In the genomic region with DNA sequence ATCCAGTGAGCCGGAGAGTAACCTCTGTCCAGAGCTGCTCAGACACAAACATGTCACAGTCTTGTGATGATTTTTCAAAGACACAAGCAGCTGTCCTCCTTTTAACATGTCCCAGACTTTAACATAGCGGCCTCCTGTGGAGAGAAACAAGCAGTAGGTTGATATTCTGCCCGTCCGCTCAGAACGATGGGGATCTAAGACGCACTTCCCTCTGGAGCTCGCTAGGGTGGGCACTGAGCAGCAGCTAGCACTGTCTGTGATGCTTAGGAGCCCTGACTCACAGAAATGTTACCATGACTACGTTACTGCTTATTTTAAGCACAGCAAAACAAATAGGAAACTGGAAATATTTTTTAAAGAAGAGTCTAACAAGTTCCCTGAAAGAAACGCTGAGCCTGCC, we compare ENCODE assay signal across 15 mouse cellular contexts. TPM values are rescaled to one million over a fixed set of nuclear protein-coding genes. Genes with fewer than 3 reads are reported as not detected.
DNase-seq lines count a peak whose midpoint lies in the region; ATAC-seq and TF ChIP-seq lines count a peak whose summit lies in the region.
"Had no signal": no experiment of that assay in that cellular context is flagged by ENCODE, and none has a peak within 500 bp of the region (broad histone marks: within the 10 kb centered on the region; RNA-seq: fewer than 3 reads in every experiment).

No protein-coding gene starts in this region.

- no peak overlapping the region for H3K9ac ChIP-seq in midbrain, postnatal 0 days (replicated peaks; ENCODE audit: low read length, poor library complexity, severe bottlenecking)
- no peak overlapping the region for H3K9ac ChIP-seq in midbrain, embryonic 14.5 days (replicated peaks; ENCODE audit: low read length)

- no peak for ATAC-seq in midbrain, postnatal 0 days (ENCODE audit: low FRiP score)
- ATAC-seq in midbrain, embryonic 14.5 days (ENCODE audit: low FRiP score, low TSS enrichment) = no peak

- no peak overlapping the region for H3K4me3 ChIP-seq in midbrain, postnatal 0 days (ENCODE audit: low read depth, low read length)
- H3K4me3 ChIP-seq in midbrain, embryonic 14.5 days (replicated peaks; ENCODE audit: low read depth, low read length) = no peak overlapping the region
- no peak overlapping the region for H3K4me3 ChIP-seq in left cerebral cortex, adult 2 months

- 71% methylated on average over 9 of the region's 9 CpGs for WGBS in midbrain, postnatal 0 days
- 77% methylated on average over 9 of the region's 9 CpGs for WGBS in midbrain, embryonic 14.5 days

- no peaks in the 10 kb centered on the region for H3K9me3 ChIP-seq in midbrain, postnatal 0 days (ENCODE audit: low read length)
- H3K9me3 ChIP-seq in midbrain, embryonic 14.5 days (ENCODE audit: control insufficient read depth, low read length) = no peaks in the 10 kb centered on the region

- peak; percentile 5 for DNase-seq in embryo, embryonic 10 days (ENCODE audit: low spot score)
- no peak for DNase-seq in embryo, embryonic 10.5 days (ENCODE audit: low spot score)
- peak; percentile 19 for DNase-seq in midbrain, postnatal 0 days (ENCODE audit: low spot score)
- no peak for DNase-seq in midbrain, embryonic 14.5 days
- DNase-seq in left cerebral cortex, adult 2 months (ENCODE audit: extremely low spot score in 1 of 2, low spot score in 2 of 2) = peak; percentile 59 to 65
- DNase-seq in spleen, adult 18-20 months = no peak
- no peak for DNase-seq in kidney, adult 9 months
- DNase-seq in kidney, postnatal 14 days = no peak
- DNase-seq: gastrocnemius, postnatal 10 days; kidney, postnatal 25 days; lung, adult 2 months had no signal

- H3K4me1 ChIP-seq in midbrain, postnatal 0 days (ENCODE audit: insufficient read depth, low read length) = no peaks in the 10 kb centered on the region
- H3K4me1 ChIP-seq in midbrain, embryonic 14.5 days (ENCODE audit: control insufficient read depth, insufficient read depth, low read length) = no peaks in the 10 kb centered on the region

- H3K27me3 ChIP-seq in midbrain, postnatal 0 days (ENCODE audit: insufficient read depth, low read length) = no peaks in the 10 kb centered on the region
- no peaks in the 10 kb centered on the region for H3K27me3 ChIP-seq in midbrain, embryonic 14.5 days (ENCODE audit: control insufficient read depth, insufficient read depth, low read length)

- TF ChIP-seq CTCF in midbrain, postnatal 0 days (IDR thresholded peaks at IDR 0.05) = peak; percentile 42
- TF ChIP-seq CTCF in left cerebral cortex, adult 2 months (IDR thresholded peaks at IDR 0.05) = peak; percentile 60

- intact Hi-C loops in left cerebral cortex, adult 2 months (cut with DNase I) = loop anchor here (10.0 kb wide), 1 partner anchor 1080 kb away; no protein-coding TSS in a partner anchor

- H3K36me3 ChIP-seq in midbrain, postnatal 0 days (ENCODE audit: insufficient read depth, low read length) = peaks cover 55% of the 10 kb centered on the region
- H3K36me3 ChIP-seq in midbrain, embryonic 14.5 days (ENCODE audit: control insufficient read depth, insufficient read depth, low read length) = peaks cover 84% of the 10 kb centered on the region

- H3K27ac ChIP-seq in midbrain, postnatal 0 days (ENCODE audit: low read depth, low read length) = no peak overlapping the region
- H3K27ac ChIP-seq in midbrain, embryonic 14.5 days (replicated peaks; ENCODE audit: low read depth, low read length) = no peak overlapping the region
- H3K27ac ChIP-seq in left cerebral cortex, adult 2 months = no peak overlapping the region; the same call in 1 of the 2 replicates

- no peak overlapping the region for H3K4me2 ChIP-seq in midbrain, postnatal 0 days (ENCODE audit: low read depth, low read length, poor library complexity, severe bottlenecking)
- no peak overlapping the region for H3K4me2 ChIP-seq in midbrain, embryonic 14.5 days (ENCODE audit: low read length)

RNA-seq across cellular contexts. Expression of a gene that starts 7.9 kb away (rescaled TPM):
- 24.7 and 35.2 TPM in 2 replicates for total RNA-seq in midbrain, postnatal 0 days (2014; rRNA removed)
- 24.1 and 26.0 TPM in 2 replicates for polyA plus RNA-seq in midbrain, postnatal 0 days (2015; fragmentation: Nextera tagmentation; extraction: Ambion mirVana)
- 27.5 and 35.1 TPM in 2 replicates for polyA plus RNA-seq in midbrain, embryonic 14.5 days (2014; fragmentation: Nextera tagmentation; extraction: Ambion mirVana)
- total RNA-seq in left cerebral cortex, adult 2 months (2021) = 10 to 100 TPM; 22.2 to 23.0 TPM

RNA-seq across cellular contexts. Expression of a gene that starts 8.0 kb away (rescaled TPM):
- 81.8 and 102 TPM in 2 replicates for total RNA-seq in midbrain, postnatal 0 days (2014; rRNA removed)
- polyA plus RNA-seq in midbrain, postnatal 0 days (2015; fragmentation: Nextera tagmentation; extraction: Ambion mirVana) = 102 and 109 TPM in 2 replicates
- polyA plus RNA-seq in midbrain, embryonic 14.5 days (2014; fragmentation: Nextera tagmentation; extraction: Ambion mirVana) = 97.6 and 110 TPM in 2 replicates
- 10 to 100 TPM; 47.1 TPM for total RNA-seq in left cerebral cortex, adult 2 months (2021)

RNA-seq across cellular contexts. Expression of a gene that starts 24.8 kb away (rescaled TPM):
- total RNA-seq in midbrain, postnatal 0 days (2014; rRNA removed) = 3.0 TPM in 1 of 2 replicates, not detected in the other
- polyA plus RNA-seq in midbrain, postnatal 0 days (2015; fragmentation: Nextera tagmentation; extraction: Ambion mirVana) = not detected in 2 replicates
- not detected in 2 replicates for polyA plus RNA-seq in midbrain, embryonic 14.5 days (2014; fragmentation: Nextera tagmentation; extraction: Ambion mirVana)
- total RNA-seq in left cerebral cortex, adult 2 months (2021) = not detected
- total RNA-seq: gastrocnemius, postnatal 10 days; hematopoietic stem cell, adult 5-6 weeks had no signal
- polyA plus RNA-seq: brain, embryonic 14.5 days; embryonic facial prominence, embryonic 14.5 days; lung, adult 2 months; small intestine, adult 2 months had no signal

RNA-seq across cellular contexts. Expression of a gene that starts 48.7 kb away (rescaled TPM):
- total RNA-seq in midbrain, postnatal 0 days (2014; rRNA removed) = 29.1 and 41.5 TPM in 2 replicates
- polyA plus RNA-seq in midbrain, postnatal 0 days (2015; fragmentation: Nextera tagmentation; extraction: Ambion mirVana) = 31.2 and 34.3 TPM in 2 replicates
- polyA plus RNA-seq in midbrain, embryonic 14.5 days (2014; fragmentation: Nextera tagmentation; extraction: Ambion mirVana) = 21.1 and 22.0 TPM in 2 replicates
- 10 to 100 TPM; 37.4 to 40.7 TPM for total RNA-seq in left cerebral cortex, adult 2 months (2021)

Comparison
In these comparisons a context has a peak if more than half of its experiments do, and no peak if none do; other contexts are left out.
1. DNase-seq: peak in embryo, embryonic 10 days (single experiment), midbrain, postnatal 0 days (single experiment) and left cerebral cortex, adult 2 months (2 of 2); none in embryo, embryonic 10.5 days (single experiment), midbrain, embryonic 14.5 days (single experiment), spleen, adult 18-20 months (0 of 2), kidney, adult 9 months (single experiment) and kidney, postnatal 14 days (single experiment).